Mouse (Mus musculus) midbrain, embryonic 13.5 days (tissue): ENCODE measurements at regions not wholly inside any gene's neighbourhood (a gene's known extent, or its start where the extent isn't known, plus 50 kb on each side); places are given as distances from the start of the nearest gene placed in this dataset.

Experiments
- ATAC-seq: fragments of 200-750 bp; cut with Nextera tagmentation; 2 replicates; pipeline ENCODE4 v1.8.0; 2017; ENCODE audit warnings: mild to moderate bottlenecking, moderate TSS enrichment, moderate library complexity
- H3K27ac ChIP-seq: fragments of 300-500 bp; sonication (generic); 2 replicates; pipeline ENCODE4 v1.5.1; 2015; ENCODE audit warnings: inconsistent platforms, mild to moderate bottlenecking, moderate library complexity
- H3K27me3 ChIP-seq: fragments of 300-500 bp; sonication (generic); 2 replicates; pipeline ENCODE4 v1.6.1; 2015; ENCODE audit warnings: mild to moderate bottlenecking, inconsistent platforms
- H3K36me3 ChIP-seq: fragments of 300-500 bp; sonication (generic); 2 replicates; pipeline ENCODE4 v1.6.1; 2015; ENCODE audit warnings: mild to moderate bottlenecking, inconsistent platforms
- H3K4me1 ChIP-seq: fragments of 300-500 bp; sonication (generic); replicated peaks from 2 replicates; pipeline ENCODE4 v1.6.1; 2015; ENCODE audit warnings: inconsistent platforms
- H3K4me2 ChIP-seq: fragments of 300-500 bp; sonication (generic); replicated peaks from 2 replicates; pipeline ENCODE4 v1.6.1; 2015; ENCODE audit warnings: moderate library complexity, mild to moderate bottlenecking, inconsistent platforms
- H3K4me3 ChIP-seq: fragments of 300-500 bp; sonication (generic); replicated peaks from 2 replicates; pipeline ENCODE4 v1.5.1; 2015; ENCODE audit warnings: mild to moderate bottlenecking, inconsistent platforms
- H3K9ac ChIP-seq: fragments of 300-500 bp; sonication (generic); replicated peaks from 2 replicates; pipeline ENCODE4 v1.6.1; 2015; ENCODE audit warnings: mild to moderate bottlenecking, inconsistent platforms
- H3K9me3 ChIP-seq: fragments of 300-500 bp; sonication (generic); 2 replicates; pipeline ENCODE4 v1.6.1; 2016; ENCODE audit warnings: mild to moderate bottlenecking, inconsistent platforms
- WGBS: fragments of 180-500 bp; shearing (Covaris S2); methylation state at CpG from one replicate; pipeline ENCODE4 v1.1.7; 2015; 5-methylcytosine and 5-hydroxymethylcytosine counted together

GRCm38 (mm10) chr13:52022529-52022928 lies 176.1 kb downstream of the Gadd45g start:
- Histone ChIP-seq H3K27me3 (peaks cover 23% of the 10 kb centered on the region; the same call in 1 of the 2 replicates), H3K9ac (no peak overlapping the region), H3K36me3 (no peaks in the 10 kb centered on the region), H3K4me3 (no peak overlapping the region), H3K27ac (no peak overlapping the region), H3K9me3 (no peaks in the 10 kb centered on the region), H3K4me1 (peaks cover 35% of the 10 kb centered on the region), H3K4me2 (no peak overlapping the region)
- 84% methylated on average over 4 of the region's 4 CpGs for WGBS
- ATAC-seq: no peak

- H3K36me3 ChIP-seq: no peaks in the 10 kb centered on the region
- WGBS: 71% methylated on average over 2 of the region's 2 CpGs
- H3K9ac ChIP-seq: no peak overlapping the region
- H3K4me3 ChIP-seq: no peak overlapping the region
- no peaks in the 10 kb centered on the region for H3K9me3 ChIP-seq
- peaks cover 20% of the 10 kb centered on the region; the same call in 1 of the 2 replicates for H3K27me3 ChIP-seq
- H3K4me1 ChIP-seq: peaks cover 35% of the 10 kb centered on the region
- no peak overlapping the region for H3K27ac ChIP-seq
- no peak for ATAC-seq
- H3K4me2 ChIP-seq: no peak overlapping the region
Observed at GRCm38 (mm10) chr13:52024349-52024748, 177.9 kb downstream of the Gadd45g start.

DNA sequence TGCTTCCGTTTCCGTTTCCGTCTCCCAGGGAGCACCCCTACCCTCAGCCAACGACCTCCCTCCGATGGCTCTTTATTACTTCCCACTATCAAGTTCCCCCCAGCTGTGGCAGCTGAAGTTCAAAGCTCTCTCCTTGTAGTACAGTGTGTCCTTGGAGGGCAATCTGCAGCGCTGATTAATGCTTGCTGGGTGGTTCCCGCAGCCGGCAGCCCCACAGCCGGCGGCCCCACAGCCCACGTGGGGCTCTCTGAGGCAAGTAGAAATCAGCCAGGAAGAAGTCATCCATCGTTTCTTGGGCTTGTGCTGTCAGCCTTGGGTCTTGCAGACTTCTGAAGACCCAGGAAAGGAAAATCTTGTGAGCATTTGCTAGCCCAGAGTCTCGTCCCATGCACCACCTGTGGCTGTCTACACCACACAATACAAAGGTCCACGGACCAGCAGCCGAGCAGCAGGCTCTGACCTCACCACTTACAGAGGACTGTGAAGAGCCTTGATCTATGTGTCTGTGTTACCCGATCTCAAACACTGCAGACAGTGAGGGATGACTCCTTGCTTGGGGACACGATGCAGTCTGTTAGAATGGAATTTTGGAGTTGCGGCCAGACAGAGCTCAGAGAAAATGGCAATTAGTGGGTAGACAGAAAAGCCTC lies 178.5 kb downstream of the Gadd45g start:
- peaks cover 35% of the 10 kb centered on the region for H3K4me1 ChIP-seq
- H3K27ac ChIP-seq: no peak overlapping the region
- H3K4me2 ChIP-seq: no peak overlapping the region
- no peaks in the 10 kb centered on the region for H3K36me3 ChIP-seq
- H3K4me3 ChIP-seq: no peak overlapping the region
- peak; percentile 44; the same call in 1 of the 2 replicates for ATAC-seq
- WGBS: 58% methylated on average over 18 of the region's 18 CpGs
- no peak overlapping the region for H3K9ac ChIP-seq
- peaks cover 17% of the 10 kb centered on the region; the same call in 1 of the 2 replicates for H3K27me3 ChIP-seq
- no peaks in the 10 kb centered on the region for H3K9me3 ChIP-seq

DNA sequence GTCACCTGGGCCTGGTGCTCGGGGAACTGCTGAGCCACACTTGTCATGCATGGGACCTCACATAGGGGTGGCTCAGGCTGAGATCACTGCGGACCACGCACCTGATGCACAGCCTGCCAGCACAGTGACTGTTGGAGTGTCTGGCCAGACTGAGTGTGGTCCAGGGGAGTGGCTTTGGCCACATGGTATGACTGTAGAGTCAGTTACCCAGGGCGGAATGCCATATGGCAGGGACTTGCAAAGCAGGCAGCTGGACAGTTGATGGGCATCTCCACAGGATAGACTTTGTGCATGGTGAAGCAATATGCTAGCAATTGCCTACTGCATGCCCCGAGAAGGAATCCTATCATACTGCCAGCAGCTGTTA lies 179.0 kb downstream of the Gadd45g start:
- Histone ChIP-seq H3K4me1 (peaks cover 32% of the 10 kb centered on the region), H3K4me3 (no peak overlapping the region), H3K9me3 (no peaks in the 10 kb centered on the region), H3K9ac (no peak overlapping the region), H3K36me3 (no peaks in the 10 kb centered on the region), H3K27ac (no peak overlapping the region), H3K27me3 (0 out of 2 replicates have a peak, but pooled peaks cover 15% of the 10 kb centered on the region), H3K4me2 (no peak overlapping the region)
- ATAC-seq: 0 out of 2 replicates have a peak, but pooled peaks have one; percentile 35
- 85% methylated on average over 5 of the region's 5 CpGs for WGBS

DNA sequence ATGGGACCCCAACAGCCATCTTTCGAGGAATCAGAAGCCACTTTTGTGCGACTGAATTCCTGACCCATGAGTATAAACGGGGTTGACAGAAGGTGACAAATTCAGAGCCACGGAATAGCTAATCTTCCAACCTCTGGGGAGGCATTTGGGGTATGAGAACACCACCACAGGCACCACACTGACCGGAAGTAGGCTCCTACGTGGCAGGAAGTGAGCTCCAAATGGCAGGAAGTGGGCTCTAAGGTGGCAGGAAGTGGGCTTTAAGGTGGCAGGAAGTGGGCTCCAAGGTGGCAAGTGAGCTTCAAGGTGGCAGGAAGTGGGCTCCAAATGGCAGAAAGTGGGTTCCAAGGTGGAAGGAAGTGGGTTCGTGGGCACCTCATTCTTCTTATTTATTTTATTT lies 179.8 kb downstream of the Gadd45g start:
- ATAC-seq: no peak
- Histone ChIP-seq H3K4me2 (no peak overlapping the region), H3K36me3 (no peaks in the 10 kb centered on the region), H3K9ac (no peak overlapping the region), H3K4me3 (no peak overlapping the region), H3K27me3 (0 out of 2 replicates have a peak, but pooled peaks cover 15% of the 10 kb centered on the region), H3K9me3 (no peaks in the 10 kb centered on the region), H3K4me1 (peaks cover 24% of the 10 kb centered on the region), H3K27ac (no peak overlapping the region)
- 91% methylated on average over 7 of the region's 7 CpGs for WGBS

DNA sequence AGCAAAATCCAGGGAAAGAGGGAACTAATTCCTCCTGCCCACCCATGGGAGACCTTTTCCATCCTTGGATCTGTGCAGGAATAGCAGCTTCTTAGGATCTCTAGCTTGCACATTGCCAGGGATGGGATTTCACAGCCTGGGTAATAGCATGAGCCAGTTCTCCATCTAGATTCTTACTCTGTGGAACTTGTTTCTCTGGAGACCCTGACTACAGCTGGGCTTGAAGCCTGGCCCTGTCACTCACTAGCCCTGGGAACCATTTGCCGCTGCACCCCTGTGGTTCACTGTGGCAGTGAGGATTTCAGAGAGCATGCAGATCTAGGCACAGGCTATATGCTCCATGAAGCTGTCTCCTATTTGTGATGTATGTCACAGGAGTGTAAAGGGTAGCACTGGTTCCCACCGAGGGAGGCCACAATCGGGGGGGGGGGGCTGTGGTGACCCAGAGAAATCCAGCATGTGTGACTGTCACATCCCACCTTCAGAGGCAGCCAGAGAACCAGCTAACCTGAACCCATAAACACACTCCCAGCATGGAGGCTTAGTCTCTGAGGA lies 183.5 kb downstream of the Gadd45g start:
- Histone ChIP-seq H3K9ac (no peak overlapping the region), H3K27ac (no peak overlapping the region), H3K27me3 (no peaks in the 10 kb centered on the region), H3K36me3 (no peaks in the 10 kb centered on the region), H3K4me3 (no peak overlapping the region), H3K4me2 (no peak overlapping the region), H3K4me1 (peaks cover 10% of the 10 kb centered on the region; the same call in 1 of the 2 replicates), H3K9me3 (no peaks in the 10 kb centered on the region)
- ATAC-seq: no peak
- WGBS: 70% methylated on average over 3 of the region's 3 CpGs

GRCm38 (mm10) chr13:52031465-52031864 lies 185.0 kb downstream of the Gadd45g start:
- ATAC-seq: no peak
- no peak overlapping the region for H3K9ac ChIP-seq
- H3K36me3 ChIP-seq: no peaks in the 10 kb centered on the region
- WGBS: 88% methylated on average over 5 of the region's 5 CpGs
- no peak overlapping the region for H3K27ac ChIP-seq
- H3K27me3 ChIP-seq: no peaks in the 10 kb centered on the region
- no peaks in the 10 kb centered on the region for H3K9me3 ChIP-seq
- no peak overlapping the region for H3K4me3 ChIP-seq
- H3K4me1 ChIP-seq: peaks cover 5% of the 10 kb centered on the region
- no peak overlapping the region for H3K4me2 ChIP-seq

DNA sequence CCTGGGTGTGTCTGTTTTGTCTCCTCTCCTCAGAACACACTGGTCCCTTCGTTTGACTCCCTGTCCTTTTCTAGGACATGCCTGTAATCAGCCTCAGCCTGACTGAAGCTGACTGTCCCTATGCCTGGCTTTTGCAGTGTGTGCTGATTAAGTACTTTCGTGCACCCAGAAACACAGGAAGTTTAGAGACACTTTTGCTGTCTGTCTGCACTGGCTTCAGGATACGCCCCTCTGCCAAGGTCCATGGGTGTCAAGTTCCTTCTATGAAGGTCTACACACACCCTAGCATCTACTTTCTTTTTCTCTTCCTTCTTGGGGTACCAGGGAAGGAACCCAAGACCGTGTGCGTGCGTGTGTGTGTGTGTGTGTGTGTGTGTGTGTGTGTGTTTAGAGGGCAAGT lies 189.3 kb downstream of the Gadd45g start:
- H3K4me1 ChIP-seq: peaks cover 14% of the 10 kb centered on the region
- no peaks in the 10 kb centered on the region for H3K9me3 ChIP-seq
- H3K9ac ChIP-seq: no peak overlapping the region
- H3K27ac ChIP-seq: no peak overlapping the region
- no peaks in the 10 kb centered on the region for H3K27me3 ChIP-seq
- H3K36me3 ChIP-seq: no peaks in the 10 kb centered on the region
- 88% methylated on average over 6 of the region's 6 CpGs for WGBS
- H3K4me3 ChIP-seq: no peak overlapping the region
- ATAC-seq: no peak
- H3K4me2 ChIP-seq: no peak overlapping the region

DNA sequence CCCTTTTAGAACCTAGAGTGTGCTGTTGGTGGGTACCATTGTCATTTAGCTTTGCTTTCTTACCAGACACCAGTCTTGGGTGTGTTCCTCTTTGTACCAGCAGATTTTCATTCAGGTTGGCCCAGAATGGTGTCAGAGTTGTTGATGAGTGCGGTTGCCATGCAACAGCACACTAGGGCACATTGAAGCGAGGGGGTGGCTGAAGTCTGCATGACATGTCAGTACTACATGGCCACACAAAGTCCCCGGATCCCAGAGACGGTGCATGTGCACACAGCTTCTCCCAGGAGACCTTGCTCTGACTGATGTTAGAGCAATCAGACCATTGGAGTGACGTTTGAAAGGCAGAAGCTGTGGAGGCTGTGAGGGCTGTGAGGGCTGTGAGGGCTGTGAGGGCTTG lies 189.9 kb downstream of the Gadd45g start:
- Histone ChIP-seq H3K27me3 (no peaks in the 10 kb centered on the region), H3K4me1 (peaks cover 15% of the 10 kb centered on the region), H3K9ac (no peak overlapping the region), H3K4me2 (no peak overlapping the region), H3K36me3 (no peaks in the 10 kb centered on the region), H3K9me3 (no peaks in the 10 kb centered on the region), H3K27ac (no peak overlapping the region), H3K4me3 (no peak overlapping the region)
- ATAC-seq: 0 out of 2 replicates have a peak, but pooled peaks have one; percentile 53
- 48% methylated on average over 5 of the region's 5 CpGs for WGBS

DNA sequence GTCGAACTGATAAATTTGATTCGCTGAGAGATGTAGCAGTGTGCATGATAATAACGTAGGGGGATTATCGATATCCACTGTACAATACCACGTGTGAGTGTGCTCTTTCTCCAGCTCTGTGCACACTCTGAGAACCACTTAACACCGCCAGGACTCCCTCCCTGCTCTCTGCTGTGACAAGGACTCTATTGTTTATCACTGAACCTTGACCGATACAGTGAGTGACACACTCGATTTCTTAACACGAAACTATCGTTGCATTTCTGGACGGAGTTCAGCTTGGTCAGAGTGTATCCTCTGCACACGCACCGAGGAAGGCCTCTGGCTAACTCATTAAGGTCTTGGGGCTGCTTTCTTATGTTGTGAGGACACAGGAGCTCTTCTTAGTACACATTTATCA lies 190.7 kb downstream of the Gadd45g start:
- no peak overlapping the region for H3K27ac ChIP-seq
- no peaks in the 10 kb centered on the region for H3K27me3 ChIP-seq
- H3K9ac ChIP-seq: no peak overlapping the region
- no peaks in the 10 kb centered on the region for H3K36me3 ChIP-seq
- 58% methylated on average over 13 of the region's 13 CpGs for WGBS
- no peaks in the 10 kb centered on the region for H3K9me3 ChIP-seq
- peaks cover 23% of the 10 kb centered on the region for H3K4me1 ChIP-seq
- H3K4me2 ChIP-seq: no peak overlapping the region
- no peak for ATAC-seq
- no peak overlapping the region for H3K4me3 ChIP-seq

- no peak for ATAC-seq
- WGBS: 62% methylated on average over 15 of the region's 15 CpGs
- 0 out of 2 replicates have a peak overlapping the region, but pooled peaks have one; percentile 35 for H3K27ac ChIP-seq
Observed at GRCm38 (mm10) chr13:52041467-52042421, 195.3 kb downstream of the Gadd45g start.

GRCm38 (mm10) chr13:52042867-52043266 lies 196.4 kb downstream of the Gadd45g start:
- no peak overlapping the region for H3K9ac ChIP-seq
- peaks cover 35% of the 10 kb centered on the region for H3K4me1 ChIP-seq
- 94% methylated on average over 3 of the region's 3 CpGs for WGBS
- no peak overlapping the region for H3K27ac ChIP-seq
- ATAC-seq: no peak
- H3K9me3 ChIP-seq: no peaks in the 10 kb centered on the region
- no peak overlapping the region for H3K4me2 ChIP-seq
- H3K36me3 ChIP-seq: no peaks in the 10 kb centered on the region
- H3K27me3 ChIP-seq: 0 out of 2 replicates have a peak, but pooled peaks cover 4% of the 10 kb centered on the region
- no peak overlapping the region for H3K4me3 ChIP-seq

More at GRCm38 (mm10) chr13:52041467-52042421, 195.3 kb downstream of the Gadd45g start:
- H3K27me3 ChIP-seq: no peaks in the 10 kb centered on the region
- peaks cover 30% of the 10 kb centered on the region for H3K4me1 ChIP-seq
- H3K4me3 ChIP-seq: no peak overlapping the region
- no peak overlapping the region for H3K9ac ChIP-seq
- H3K4me2 ChIP-seq: no peak overlapping the region
- no peaks in the 10 kb centered on the region for H3K9me3 ChIP-seq
- no peaks in the 10 kb centered on the region for H3K36me3 ChIP-seq
